Mouse (Mus musculus): Measurements from ENCODE around the gene Aldh1l1. TPM values are rescaled to one million over a fixed set of nuclear protein-coding genes. Genes with fewer than 3 reads are reported as not detected.

Gene Aldh1l1
- polyA plus RNA-seq, 1 experiment from 2014 or later = 1.2 TPM

- no peak for ATAC-seq (replicated peaks; ENCODE audit: insufficient number of reproducible peaks, low FRiP score, low TSS enrichment)
- H3K4me1 ChIP-seq (ENCODE audit: control insufficient read depth, insufficient read depth, low read length) = peaks cover 11% of the 10 kb centered on the region; the same call in 1 of the 2 replicates
- no peak overlapping the region for H3K4me2 ChIP-seq
- no peak overlapping the region for H3K9ac ChIP-seq (ENCODE audit: low read depth, low read length)
- peaks cover 5% of the 10 kb centered on the region for H3K27me3 ChIP-seq (ENCODE audit: control insufficient read depth, insufficient read depth, low read length)
- H3K27ac ChIP-seq (ENCODE audit: low read depth, low read length) = no peak overlapping the region
- H3K4me3 ChIP-seq (ENCODE audit: low read depth, low read length) = no peak overlapping the region
- no peaks in the 10 kb centered on the region for H3K36me3 ChIP-seq (ENCODE audit: control insufficient read depth, insufficient read depth, low read length)
- H3K9me3 ChIP-seq (replicated peaks; ENCODE audit: control insufficient read depth, low read length) = no peaks in the 10 kb centered on the region
These were observed 67.0 kb downstream of the Aldh1l1 start for GRCm38 (mm10) chr6:90553197-90553596.

GRCm38 (mm10) chr6:90553682-90554081 lies 67.5 kb downstream of the Aldh1l1 start:
- Histone ChIP-seq H3K9ac (ENCODE audit: low read depth, low read length) (no peak overlapping the region), H3K27ac (ENCODE audit: low read depth, low read length) (no peak overlapping the region), H3K27me3 (ENCODE audit: control insufficient read depth, insufficient read depth, low read length) (peaks cover 5% of the 10 kb centered on the region), H3K4me2 (no peak overlapping the region), H3K9me3 (replicated peaks; ENCODE audit: control insufficient read depth, low read length) (no peaks in the 10 kb centered on the region), H3K4me3 (ENCODE audit: low read depth, low read length) (no peak overlapping the region), H3K36me3 (ENCODE audit: control insufficient read depth, insufficient read depth, low read length) (no peaks in the 10 kb centered on the region), H3K4me1 (ENCODE audit: control insufficient read depth, insufficient read depth, low read length) (peaks cover 11% of the 10 kb centered on the region; the same call in 1 of the 2 replicates)
- no peak for ATAC-seq (replicated peaks; ENCODE audit: insufficient number of reproducible peaks, low FRiP score, low TSS enrichment)
- 80% methylated on average over 5 of the region's 5 CpGs for WGBS (ENCODE audit: insufficient replicate concordance)

GRCm38 (mm10) chr6:90556534-90557058 lies 70.4 kb downstream of the Aldh1l1 start:
- Histone ChIP-seq H3K4me2 (no peak overlapping the region), H3K36me3 (ENCODE audit: control insufficient read depth, insufficient read depth, low read length) (no peaks in the 10 kb centered on the region), H3K9me3 (replicated peaks; ENCODE audit: control insufficient read depth, low read length) (no peaks in the 10 kb centered on the region), H3K27ac (ENCODE audit: low read depth, low read length) (no peak overlapping the region), H3K9ac (ENCODE audit: low read depth, low read length) (no peak overlapping the region), H3K27me3 (ENCODE audit: control insufficient read depth, insufficient read depth, low read length) (peaks cover 3% of the 10 kb centered on the region; the same call in 1 of the 2 replicates), H3K4me1 (ENCODE audit: control insufficient read depth, insufficient read depth, low read length) (0 out of 2 replicates have a peak, but pooled peaks cover 4% of the 10 kb centered on the region), H3K4me3 (ENCODE audit: low read depth, low read length) (no peak overlapping the region)
- 27% methylated on average over 2 of the region's 2 CpGs for WGBS (ENCODE audit: insufficient replicate concordance)
- ATAC-seq (replicated peaks; ENCODE audit: insufficient number of reproducible peaks, low FRiP score, low TSS enrichment) = no peak

GRCm38 (mm10) chr6:90557077-90557476 lies 70.8 kb downstream of the Aldh1l1 start:
- H3K27me3 ChIP-seq (ENCODE audit: control insufficient read depth, insufficient read depth, low read length) = peaks cover 3% of the 10 kb centered on the region; the same call in 1 of the 2 replicates
- H3K4me3 ChIP-seq (ENCODE audit: low read depth, low read length) = no peak overlapping the region
- no peak overlapping the region for H3K4me2 ChIP-seq
- WGBS (ENCODE audit: insufficient replicate concordance) = 75% methylated on average over 7 of the region's 7 CpGs
- H3K9me3 ChIP-seq (replicated peaks; ENCODE audit: control insufficient read depth, low read length) = no peaks in the 10 kb centered on the region
- no peaks in the 10 kb centered on the region for H3K36me3 ChIP-seq (ENCODE audit: control insufficient read depth, insufficient read depth, low read length)
- no peak overlapping the region for H3K27ac ChIP-seq (ENCODE audit: low read depth, low read length)
- 0 out of 2 replicates have a peak, but pooled peaks cover 4% of the 10 kb centered on the region for H3K4me1 ChIP-seq (ENCODE audit: control insufficient read depth, insufficient read depth, low read length)
- H3K9ac ChIP-seq (ENCODE audit: low read depth, low read length) = no peak overlapping the region
- no peak for ATAC-seq (replicated peaks; ENCODE audit: insufficient number of reproducible peaks, low FRiP score, low TSS enrichment)

GRCm38 (mm10) chr6:90557829-90558693 lies 71.8 kb downstream of the Aldh1l1 start:
- H3K4me2 ChIP-seq = no peak overlapping the region
- H3K4me1 ChIP-seq (ENCODE audit: control insufficient read depth, insufficient read depth, low read length) = 0 out of 2 replicates have a peak, but pooled peaks cover 4% of the 10 kb centered on the region
- no peaks in the 10 kb centered on the region for H3K9me3 ChIP-seq (replicated peaks; ENCODE audit: control insufficient read depth, low read length)
- ATAC-seq (replicated peaks; ENCODE audit: insufficient number of reproducible peaks, low FRiP score, low TSS enrichment) = no peak
- H3K4me3 ChIP-seq (ENCODE audit: low read depth, low read length) = no peak overlapping the region
- peaks cover 3% of the 10 kb centered on the region; the same call in 1 of the 2 replicates for H3K27me3 ChIP-seq (ENCODE audit: control insufficient read depth, insufficient read depth, low read length)
- WGBS (ENCODE audit: insufficient replicate concordance) = 72% methylated on average over 6 of the region's 6 CpGs
- H3K27ac ChIP-seq (ENCODE audit: low read depth, low read length) = no peak overlapping the region
- H3K9ac ChIP-seq (ENCODE audit: low read depth, low read length) = no peak overlapping the region
- H3K36me3 ChIP-seq (ENCODE audit: control insufficient read depth, insufficient read depth, low read length) = no peaks in the 10 kb centered on the region

- no peak for ATAC-seq (replicated peaks; ENCODE audit: insufficient number of reproducible peaks, low FRiP score, low TSS enrichment)
These were observed 74.3 kb downstream of the Aldh1l1 start for GRCm38 (mm10) chr6:90560390-90561058.

GRCm38 (mm10) chr6:90561234-90561781 lies 75.1 kb downstream of the Aldh1l1 start:
- ATAC-seq (replicated peaks; ENCODE audit: insufficient number of reproducible peaks, low FRiP score, low TSS enrichment) = no peak; the same call in 1 of the 2 replicates
- H3K4me1 ChIP-seq (ENCODE audit: control insufficient read depth, insufficient read depth, low read length) = peaks cover 14% of the 10 kb centered on the region; the same call in 1 of the 2 replicates
- H3K4me2 ChIP-seq = no peak overlapping the region
- 32% methylated on average over 2 of the region's 2 CpGs for WGBS (ENCODE audit: insufficient replicate concordance)
- peaks cover 3% of the 10 kb centered on the region; the same call in 1 of the 2 replicates for H3K27me3 ChIP-seq (ENCODE audit: control insufficient read depth, insufficient read depth, low read length)
- no peaks in the 10 kb centered on the region for H3K9me3 ChIP-seq (replicated peaks; ENCODE audit: control insufficient read depth, low read length)
- no peak overlapping the region for H3K4me3 ChIP-seq (ENCODE audit: low read depth, low read length)
- no peaks in the 10 kb centered on the region for H3K36me3 ChIP-seq (ENCODE audit: control insufficient read depth, insufficient read depth, low read length)
- no peak overlapping the region for H3K9ac ChIP-seq (ENCODE audit: low read depth, low read length)
- no peak overlapping the region for H3K27ac ChIP-seq (ENCODE audit: low read depth, low read length)

More at GRCm38 (mm10) chr6:90560390-90561058, 74.3 kb downstream of the Aldh1l1 start:
- no peak overlapping the region for H3K9ac ChIP-seq (ENCODE audit: low read depth, low read length)
- no peak overlapping the region for H3K4me2 ChIP-seq
- peaks cover 3% of the 10 kb centered on the region; the same call in 1 of the 2 replicates for H3K27me3 ChIP-seq (ENCODE audit: control insufficient read depth, insufficient read depth, low read length)
- peaks cover 10% of the 10 kb centered on the region; the same call in 1 of the 2 replicates for H3K4me1 ChIP-seq (ENCODE audit: control insufficient read depth, insufficient read depth, low read length)
- no peaks in the 10 kb centered on the region for H3K36me3 ChIP-seq (ENCODE audit: control insufficient read depth, insufficient read depth, low read length)
- H3K4me3 ChIP-seq (ENCODE audit: low read depth, low read length) = no peak overlapping the region
- H3K9me3 ChIP-seq (replicated peaks; ENCODE audit: control insufficient read depth, low read length) = no peaks in the 10 kb centered on the region
- no peak overlapping the region for H3K27ac ChIP-seq (ENCODE audit: low read depth, low read length)
- 68% methylated on average over 3 of the region's 3 CpGs for WGBS (ENCODE audit: insufficient replicate concordance)

GRCm38 (mm10) chr6:90564240-90564639 lies 78.0 kb downstream of the Aldh1l1 start:
- H3K4me3 ChIP-seq (ENCODE audit: low read depth, low read length) = no peak overlapping the region
- no peak overlapping the region for H3K9ac ChIP-seq (ENCODE audit: low read depth, low read length)
- 53% methylated on average over 9 of the region's 9 CpGs for WGBS (ENCODE audit: insufficient replicate concordance)
- no peak for ATAC-seq (replicated peaks; ENCODE audit: insufficient number of reproducible peaks, low FRiP score, low TSS enrichment)
- H3K4me1 ChIP-seq (ENCODE audit: control insufficient read depth, insufficient read depth, low read length) = peaks cover 14% of the 10 kb centered on the region; the same call in 1 of the 2 replicates
- H3K27me3 ChIP-seq (ENCODE audit: control insufficient read depth, insufficient read depth, low read length) = peaks cover 3% of the 10 kb centered on the region; the same call in 1 of the 2 replicates
- no peak overlapping the region for H3K27ac ChIP-seq (ENCODE audit: low read depth, low read length)
- no peak overlapping the region for H3K4me2 ChIP-seq
- H3K36me3 ChIP-seq (ENCODE audit: control insufficient read depth, insufficient read depth, low read length) = no peaks in the 10 kb centered on the region
- no peaks in the 10 kb centered on the region for H3K9me3 ChIP-seq (replicated peaks; ENCODE audit: control insufficient read depth, low read length)

Measured in heart, embryonic 11.5 days (tissue).